Mouse (Mus musculus) heart, postnatal 0 days (tissue): ENCODE measurements around the gene Slc18a3.

Source experiments
- CTCF ChIP-seq: IDR thresholded peaks from 2 replicates; pipeline ENCODE4 v1.5.1; 2016; ENCODE audit warnings: antibody characterized with exemption, control low read depth, low read depth
- EP300 ChIP-seq: IDR thresholded peaks from 2 replicates; pipeline ENCODE4 v1.6.1; 2016; ENCODE audit warnings: antibody characterized with exemption, low read depth

DNA sequence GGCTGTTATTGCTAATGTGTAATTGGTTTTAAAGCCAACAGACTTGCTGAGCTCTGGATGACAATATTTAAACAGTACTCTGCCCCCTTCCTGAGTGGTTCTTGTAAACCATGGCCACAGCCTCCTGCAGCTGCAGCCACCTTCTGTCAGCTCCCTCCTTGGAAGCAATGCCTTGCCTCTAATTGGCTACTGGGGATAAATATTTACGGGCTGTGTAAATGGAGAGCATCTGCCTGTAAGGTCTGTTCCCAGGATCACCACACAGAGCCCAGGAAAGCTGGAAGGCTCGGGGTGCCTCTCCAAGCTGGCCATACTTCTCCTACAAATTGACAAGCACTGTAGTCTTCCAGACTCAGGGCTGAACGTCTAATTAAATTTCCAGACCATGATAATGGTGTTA lies 24.9 kb downstream of the Slc18a3 start:
- no peak for TF ChIP-seq CTCF
- no peak for TF ChIP-seq EP300
